Mouse (Mus musculus) MEL (cell line): ENCODE results near the gene Sctr. TPM values are rescaled to one million over a fixed set of nuclear protein-coding genes. Genes with fewer than 3 reads are reported as not detected.
A peak's percentile ranks its signal among the peaks of the same experiment; 100 is the strongest.

ENCODE experiments used
- DNase-seq: peaks from one replicate; pipeline ENCODE4 v3.0.0; 2011; ENCODE audit warnings: low read depth, low spot score
- H3K27ac ChIP-seq: 2 replicates; pipeline ENCODE4 v1.5.1; 2012; ENCODE audit warnings: low read depth, mild to moderate bottlenecking, control low read depth, low read length, moderate library complexity; ENCODE audit not compliant: control insufficient read depth
- H3K27me3 ChIP-seq, 2 experiments: fragments of 150-350 bp in 1 of 2; sonication (generic) in 1 of 2; 2 replicates each; pipeline ENCODE4 v1.6.1; 2012; ENCODE audit warnings: low read length in 2 of 2, mild to moderate bottlenecking in 2 of 2, improper control_type of control experiment in 1 of 2, moderate library complexity in 1 of 2; ENCODE audit not compliant: insufficient read depth in 2 of 2, control insufficient read depth in 1 of 2
- H3K36me3 ChIP-seq, 2 experiments: 2 replicates each; pipeline ENCODE4 v1.6.1; 2012 to 2014; ENCODE audit warnings: low read length in 2 of 2, improper control_type of control experiment in 1 of 2, inconsistent platforms in 1 of 2, mild to moderate bottlenecking in 1 of 2; ENCODE audit not compliant: insufficient read depth in 2 of 2, control insufficient read depth in 1 of 2
- H3K4me1 ChIP-seq, 2 experiments: fragments of 150-350 bp in 1 of 2; sonication (generic) in 1 of 2; 2 replicates each; pipeline ENCODE4 v1.6.1; 2012; ENCODE audit warnings: low read length in 2 of 2, improper control_type of control experiment in 1 of 2, mild to moderate bottlenecking in 1 of 2; ENCODE audit not compliant: insufficient read depth in 2 of 2, control insufficient read depth in 1 of 2
- H3K4me3 ChIP-seq, 2 experiments: fragments of 150-350 bp in 1 of 2; sonication (generic) in 1 of 2; 2 replicates each; pipeline ENCODE4 v1.5.1; 2012; ENCODE audit warnings: low read depth in 2 of 2, low read length in 2 of 2, mild to moderate bottlenecking in 2 of 2, moderate library complexity in 2 of 2, control low read depth in 1 of 2, improper control_type of control experiment in 1 of 2; ENCODE audit not compliant: control insufficient read depth in 1 of 2, insufficient read depth in 1 of 2
- H3K79me2 ChIP-seq: 2 replicates; pipeline ENCODE4 v1.6.1; 2012; ENCODE audit warnings: mild to moderate bottlenecking, low read length, moderate library complexity; ENCODE audit not compliant: control insufficient read depth, poor library complexity, insufficient read depth
- H3K9ac ChIP-seq: 2 replicates; pipeline ENCODE4 v1.6.1; 2012; ENCODE audit warnings: low read depth, mild to moderate bottlenecking, control low read depth, low read length, moderate library complexity; ENCODE audit not compliant: control insufficient read depth, poor library complexity, severe bottlenecking
- H3K9me3 ChIP-seq: fragments of 150-350 bp; sonication (generic); replicated peaks from 2 replicates; pipeline ENCODE4 v1.6.1; 2012; ENCODE audit warnings: mild to moderate bottlenecking, low read length, improper control_type of control experiment, moderate library complexity; ENCODE audit not compliant: insufficient read depth
- CHD1 ChIP-seq: IDR thresholded peaks from 2 replicates; pipeline ENCODE4 v1.6.1; 2012; ENCODE audit warnings: low read depth, mild to moderate bottlenecking, inconsistent platforms, low read length, improper control_type of control experiment
- CHD2 ChIP-seq: IDR thresholded peaks from 2 replicates; pipeline ENCODE4 v1.6.1; 2011; ENCODE audit warnings: low read length, improper control_type of control experiment
- ELF1 ChIP-seq: IDR thresholded peaks from 2 replicates; pipeline ENCODE4 v1.6.1; 2014; ENCODE audit warnings: low read depth, mild to moderate bottlenecking, inconsistent platforms, low read length, improper control_type of control experiment, moderate library complexity
- EP300 ChIP-seq, 2 experiments: IDR thresholded peaks; 2 replicates each; pipeline ENCODE4 v1.6.1; 2011; ENCODE audit warnings: improper control_type of control experiment in 2 of 2, low read length in 2 of 2, low read depth in 1 of 2, mild to moderate bottlenecking in 1 of 2
- ETS1 ChIP-seq: IDR thresholded peaks from 2 replicates; pipeline ENCODE4 v1.6.1; 2012; ENCODE audit warnings: low read depth, mild to moderate bottlenecking, inconsistent platforms, low read length, improper control_type of control experiment, moderate library complexity
- MAFK ChIP-seq: IDR thresholded peaks from 2 replicates; pipeline ENCODE4 v1.6.1; 2011; ENCODE audit warnings: low read depth, mild to moderate bottlenecking, low read length, improper control_type of control experiment, borderline replicate concordance
- MAZ ChIP-seq: IDR thresholded peaks from 2 replicates; pipeline ENCODE4 v1.6.1; 2012; ENCODE audit warnings: low read depth, mild to moderate bottlenecking, inconsistent platforms, low read length, improper control_type of control experiment
- MEF2A ChIP-seq: IDR thresholded peaks from 2 replicates; pipeline ENCODE4 v1.6.1; 2014; ENCODE audit warnings: low read depth, mild to moderate bottlenecking, inconsistent platforms, low read length, improper control_type of control experiment; ENCODE audit not compliant: poor library complexity, insufficient replicate concordance, severe bottlenecking; ENCODE audit errors: extremely low read depth
- MXI1 ChIP-seq: IDR thresholded peaks from 2 replicates; pipeline ENCODE4 v1.6.1; 2011; ENCODE audit warnings: mild to moderate bottlenecking, low read depth, low read length, improper control_type of control experiment
- NRF1 ChIP-seq: IDR thresholded peaks from 2 replicates; pipeline ENCODE4 v1.6.1; 2014; ENCODE audit warnings: low read depth, mild to moderate bottlenecking, inconsistent platforms, low read length, improper control_type of control experiment, moderate library complexity; ENCODE audit not compliant: poor library complexity, insufficient read depth, severe bottlenecking
- POLR2A ChIP-seq, 2 experiments: IDR thresholded peaks; 2 replicates each; pipeline ENCODE4 v1.6.1; 2011 to 2012; ENCODE audit warnings: low read length in 2 of 2, mild to moderate bottlenecking in 2 of 2, control low read depth in 1 of 2, improper control_type of control experiment in 1 of 2, low read depth in 1 of 2, moderate library complexity in 1 of 2; ENCODE audit not compliant: control insufficient read depth in 1 of 2, insufficient read depth in 1 of 2, poor library complexity in 1 of 2
- RAD21 ChIP-seq: IDR thresholded peaks from 2 replicates; pipeline ENCODE4 v1.6.1; 2011; ENCODE audit warnings: mild to moderate bottlenecking, low read depth, low read length, improper control_type of control experiment
- RCOR1 ChIP-seq: IDR thresholded peaks from 2 replicates; pipeline ENCODE4 v1.6.1; 2012; ENCODE audit warnings: low read depth, mild to moderate bottlenecking, inconsistent platforms, low read length, improper control_type of control experiment
- SIN3A ChIP-seq: IDR thresholded peaks from 2 replicates; pipeline ENCODE4 v1.6.1; 2012; ENCODE audit warnings: low read length, improper control_type of control experiment, inconsistent platforms
- SMC3 ChIP-seq: IDR thresholded peaks from 2 replicates; pipeline ENCODE4 v1.6.1; 2011; ENCODE audit warnings: low read depth, low read length, improper control_type of control experiment
- TBP ChIP-seq: IDR thresholded peaks from 2 replicates; pipeline ENCODE4 v1.8.0; 2011; ENCODE audit warnings: low read depth, low read length, improper control_type of control experiment
- TCF12 ChIP-seq: IDR thresholded peaks from 2 replicates; pipeline ENCODE4 v1.6.1; 2014; ENCODE audit warnings: low read depth, mild to moderate bottlenecking, inconsistent platforms, low read length, improper control_type of control experiment, moderate library complexity
- UBTF ChIP-seq: IDR thresholded peaks from 2 replicates; pipeline ENCODE4 v1.6.1; 2012; ENCODE audit warnings: low read depth, mild to moderate bottlenecking, inconsistent platforms, low read length, improper control_type of control experiment, moderate library complexity, borderline replicate concordance; ENCODE audit not compliant: insufficient read depth
- USF2 ChIP-seq, 2 experiments: IDR thresholded peaks; 2 replicates each; pipeline ENCODE4 v1.6.1; 2011 to 2012; ENCODE audit warnings: improper control_type of control experiment in 2 of 2, low read length in 2 of 2, borderline replicate concordance in 1 of 2, inconsistent platforms in 1 of 2, low read depth in 1 of 2, mild to moderate bottlenecking in 1 of 2; ENCODE audit not compliant: insufficient read depth in 1 of 2
- ZKSCAN1 ChIP-seq: IDR thresholded peaks from 2 replicates; pipeline ENCODE4 v1.6.1; 2012; ENCODE audit warnings: low read depth, mild to moderate bottlenecking, inconsistent platforms, low read length, improper control_type of control experiment, moderate library complexity
- ZMIZ1 ChIP-seq: IDR thresholded peaks from 2 replicates; pipeline ENCODE4 v1.6.1; 2012; ENCODE audit warnings: low read depth, mild to moderate bottlenecking, inconsistent platforms, low read length, improper control_type of control experiment, moderate library complexity
- ZNF384 ChIP-seq: IDR thresholded peaks from 2 replicates; pipeline ENCODE4 v1.6.1; 2012; ENCODE audit warnings: low read depth, mild to moderate bottlenecking, inconsistent platforms, low read length, improper control_type of control experiment
- polyA plus RNA-seq, 2 experiments: library from polyadenylated mRNA; stranded (reverse) in 1 of 2; unstranded in 1 of 2; fragments of >175 nt in 1 of 2; fragments of >200 nt in 1 of 2; gene quantifications; 2 replicates each; pipeline versions ENCODE4 v1.2.1 to v1.2.4; 2012; ENCODE audit warnings: low replicate concordance in 2 of 2, low read depth in 1 of 2; ENCODE audit not compliant: insufficient read length in 2 of 2, insufficient read depth in 1 of 2, missing spikeins in 1 of 2
- total RNA-seq: library from RNA; depleted of rRNA; stranded (reverse); fragments of 300-350 nt; gene quantifications from 2 replicates; pipeline ENCODE4 v1.2.3, GENCODE M21; 2012

Sctr gene
- total and polyA plus RNA-seq, 3 experiments = not detected

DNA sequence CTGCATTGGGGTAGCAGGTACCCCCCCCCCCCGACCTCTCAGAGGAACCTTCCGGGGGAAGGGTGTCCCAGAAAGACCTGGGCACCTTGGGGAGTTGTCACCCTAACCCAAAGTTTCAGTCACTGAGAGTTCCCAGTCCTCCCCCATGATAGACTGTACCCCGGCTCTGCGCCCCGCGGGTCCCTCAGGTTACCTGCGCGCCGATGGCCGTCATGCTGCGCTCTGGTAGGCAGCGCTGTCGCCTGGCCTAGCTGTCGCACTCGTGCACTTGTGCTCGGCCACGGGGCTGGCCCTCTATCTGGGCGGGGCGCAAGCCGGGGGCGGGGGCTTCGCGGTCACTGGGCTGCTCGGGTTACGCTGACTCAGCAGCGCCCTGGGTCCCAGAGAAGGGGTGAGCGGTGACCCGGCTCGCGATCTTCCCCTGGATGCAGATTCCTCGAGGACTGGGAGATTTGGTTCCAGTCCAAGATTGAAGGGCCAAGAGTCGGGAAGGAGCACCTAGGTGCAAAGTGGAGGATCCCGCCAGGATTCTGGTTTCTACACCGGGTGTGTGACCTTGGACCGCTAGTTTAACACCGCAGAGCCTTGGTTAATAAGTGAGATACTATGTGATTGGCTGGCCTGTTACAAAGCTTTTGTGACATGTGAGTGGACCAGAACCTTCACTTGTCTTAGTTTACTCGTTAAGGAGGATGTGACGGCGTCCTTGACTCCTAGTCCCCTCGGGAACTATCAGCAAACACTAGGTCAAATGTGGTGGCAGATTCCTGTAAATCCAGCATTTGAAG lies 67.0 kb downstream of the Sctr start, which contains the start of gene Tmem37 (continued):
- TF ChIP-seq RCOR1 (no peak), ZNF384 (no peak), TCF12 (no peak), POLR2A (IDR thresholded peaks at IDR 0.05; ENCODE audit: control insufficient read depth in 1 of 2, insufficient read depth in 1 of 2, low read depth in 1 of 2, low read length in 2 of 2, poor library complexity in 1 of 2) (peak; percentile 50 to 53; a peak in 2 of 4 replicates)

DNA sequence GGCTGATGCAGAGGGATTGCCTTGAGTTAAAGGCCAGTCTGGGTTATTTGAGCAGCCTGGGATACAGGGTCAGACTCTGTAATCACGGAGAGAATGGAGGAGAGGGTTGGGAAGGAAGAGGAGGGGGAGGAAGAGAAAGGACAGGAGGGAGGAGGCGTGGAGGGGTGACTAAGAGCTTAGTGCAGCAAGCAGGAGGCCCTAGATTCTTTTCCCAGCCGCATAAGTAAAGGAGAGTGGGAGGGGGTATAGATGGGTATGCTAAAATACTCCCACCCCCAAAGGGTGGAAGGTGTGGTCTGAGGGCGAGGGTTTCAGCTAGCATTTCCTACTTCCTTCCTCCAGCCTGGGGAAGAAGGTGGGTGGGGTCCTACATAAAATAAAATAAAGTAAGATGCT lies 67.6 kb downstream of the Sctr start:
- peaks cover 0 to 7% of the 10 kb centered on the region in 2 experiments; a peak in 2 of 4 replicates for H3K4me1 ChIP-seq
- TF ChIP-seq ZMIZ1 (no peak), MEF2A (no peak), ZKSCAN1 (no peak), CHD2 (no peak), RAD21 (no peak), MXI1 (no peak)
- TF ChIP-seq, all 39 proteins: peak for 0
- H3K4me3 ChIP-seq = peak overlapping the region; percentile 27 to 56
- no peaks in the 10 kb centered on the region for H3K27me3 ChIP-seq
- H3K27ac ChIP-seq = no peak overlapping the region
- no peaks in the 10 kb centered on the region for H3K9me3 ChIP-seq
- no peaks in the 10 kb centered on the region; the same call in 1 of the 2 replicates for H3K79me2 ChIP-seq
- H3K9ac ChIP-seq = peak overlapping the region; percentile 38
- H3K36me3 ChIP-seq = peaks cover 0 to 3% of the 10 kb centered on the region in 2 experiments; a peak in 2 of 4 replicates
- DNase-seq = peak; percentile 37

DNA sequence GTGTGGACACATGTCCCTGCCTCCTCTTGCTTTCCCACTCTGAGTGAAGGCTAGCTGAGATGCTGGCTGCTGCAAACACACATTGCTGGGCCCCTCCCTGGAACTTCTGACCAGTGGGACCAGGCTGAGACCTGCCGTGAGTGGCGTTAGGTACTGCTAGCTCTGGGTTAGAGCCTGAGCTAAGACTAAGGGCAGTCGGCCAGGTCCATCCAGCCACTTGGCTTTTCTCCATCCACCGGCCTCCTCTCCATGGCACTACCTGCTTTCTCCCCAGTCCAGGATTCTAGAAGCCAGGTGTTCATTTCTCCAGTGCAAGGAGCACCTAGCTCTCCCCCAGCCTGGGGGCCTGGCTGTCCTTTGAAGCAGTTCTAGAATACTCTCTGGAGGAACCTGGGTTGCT lies 68.2 kb downstream of the Sctr start:
- no peak for DNase-seq
- no peak overlapping the region for H3K27ac ChIP-seq
- H3K36me3 ChIP-seq = peaks cover 0 to 3% of the 10 kb centered on the region in 2 experiments; a peak in 2 of 4 replicates
- TF ChIP-seq SIN3A (no peak), TBP (no peak), ELF1 (no peak), ZMIZ1 (no peak), SMC3 (no peak), UBTF (no peak), MXI1 (no peak), USF2 (IDR thresholded peaks at IDR 0.05; ENCODE audit: borderline replicate concordance in 1 of 2, insufficient read depth in 1 of 2, low read depth in 1 of 2, low read length in 2 of 2) (no peak), TCF12 (no peak), ZKSCAN1 (no peak), MAFK (no peak), MAZ (no peak), NRF1 (no peak), RAD21 (no peak), ETS1 (no peak), CHD1 (no peak), EP300 (IDR thresholded peaks at IDR 0.05; ENCODE audit: low read depth in 1 of 2, low read length in 2 of 2) (no peak)
- peaks cover 0 to 7% of the 10 kb centered on the region in 2 experiments; a peak in 2 of 4 replicates for H3K4me1 ChIP-seq
- no peak overlapping the region for H3K9ac ChIP-seq
- H3K4me3 ChIP-seq = no peak overlapping the region
- no peaks in the 10 kb centered on the region for H3K9me3 ChIP-seq
- H3K27me3 ChIP-seq = no peaks in the 10 kb centered on the region
- H3K79me2 ChIP-seq = no peaks in the 10 kb centered on the region; the same call in 1 of the 2 replicates
